Mouse (Mus musculus): ENCODE data around the gene Gm43064. TPM values are rescaled to one million over a fixed set of nuclear protein-coding genes. Genes with fewer than 3 reads are reported as not detected.

Gene Gm43064
- polyA plus RNA-seq, 1 experiment from 2014 or later = not detected

DNA sequence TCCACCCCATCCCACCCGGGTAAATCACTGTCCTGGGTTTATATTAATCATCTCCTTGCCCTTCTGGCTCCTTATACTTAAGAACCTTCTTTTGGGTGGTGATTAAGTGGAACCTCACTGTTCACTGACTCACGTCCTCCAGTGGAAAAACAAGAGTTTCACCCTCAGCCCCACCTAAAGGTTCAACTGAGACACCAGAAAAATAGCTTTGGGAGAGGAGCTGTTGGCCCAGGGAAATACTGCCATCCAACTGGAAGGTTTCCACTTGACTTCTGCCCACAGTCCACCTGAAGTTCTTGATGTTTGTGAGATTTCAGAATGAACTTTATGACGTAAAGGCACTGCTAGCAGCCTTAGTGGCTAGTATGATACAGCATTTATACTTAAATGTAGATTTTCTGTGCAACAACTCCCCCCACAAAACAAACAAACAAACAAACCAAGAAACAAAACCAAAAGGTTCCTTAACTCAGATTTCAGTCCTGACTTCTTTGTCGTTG lies 53.4 kb downstream of the Gm43064 start:
- Histone ChIP-seq H3K9ac (no peak overlapping the region), H3K9me3 (no peaks in the 10 kb centered on the region), H3K4me3 (replicated peaks) (no peak overlapping the region), H3K36me3 (replicated peaks) (no peaks in the 10 kb centered on the region), H3K27me3 (no peaks in the 10 kb centered on the region), H3K4me1 (0 out of 2 replicates have a peak, but pooled peaks cover 4% of the 10 kb centered on the region), H3K27ac (no peak overlapping the region), H3K4me2 (no peak overlapping the region)
- ATAC-seq (ENCODE audit: low FRiP score) = no peak
- WGBS = 85% methylated on average over 4 of the region's 4 CpGs

DNA sequence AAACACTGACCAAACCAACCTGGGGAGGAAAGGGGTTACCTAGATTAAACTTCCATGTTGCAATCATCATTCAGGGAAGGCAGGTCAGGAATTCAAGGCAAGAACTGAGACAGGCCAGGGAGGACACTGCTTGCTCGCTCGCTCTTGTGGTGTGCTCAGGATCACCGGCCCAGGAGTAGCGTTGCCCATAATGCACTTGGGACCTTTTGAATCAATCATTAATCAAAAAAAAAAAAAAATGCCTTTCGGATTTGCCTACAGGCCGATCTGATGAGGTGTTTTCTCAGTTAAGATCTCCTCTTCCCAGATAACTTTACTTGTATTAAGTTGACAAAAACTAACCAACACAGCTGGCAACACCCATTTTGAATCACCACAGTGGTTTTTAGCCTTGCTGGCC lies 54.8 kb downstream of the Gm43064 start:
- Histone ChIP-seq H3K4me1 (0 out of 2 replicates have a peak, but pooled peaks cover 4% of the 10 kb centered on the region), H3K9ac (no peak overlapping the region), H3K27me3 (no peaks in the 10 kb centered on the region), H3K4me3 (replicated peaks) (no peak overlapping the region), H3K4me2 (no peak overlapping the region), H3K27ac (no peak overlapping the region), H3K36me3 (replicated peaks) (no peaks in the 10 kb centered on the region), H3K9me3 (no peaks in the 10 kb centered on the region)
- 92% methylated on average over 6 of the region's 6 CpGs for WGBS
- ATAC-seq (ENCODE audit: low FRiP score) = no peak

DNA sequence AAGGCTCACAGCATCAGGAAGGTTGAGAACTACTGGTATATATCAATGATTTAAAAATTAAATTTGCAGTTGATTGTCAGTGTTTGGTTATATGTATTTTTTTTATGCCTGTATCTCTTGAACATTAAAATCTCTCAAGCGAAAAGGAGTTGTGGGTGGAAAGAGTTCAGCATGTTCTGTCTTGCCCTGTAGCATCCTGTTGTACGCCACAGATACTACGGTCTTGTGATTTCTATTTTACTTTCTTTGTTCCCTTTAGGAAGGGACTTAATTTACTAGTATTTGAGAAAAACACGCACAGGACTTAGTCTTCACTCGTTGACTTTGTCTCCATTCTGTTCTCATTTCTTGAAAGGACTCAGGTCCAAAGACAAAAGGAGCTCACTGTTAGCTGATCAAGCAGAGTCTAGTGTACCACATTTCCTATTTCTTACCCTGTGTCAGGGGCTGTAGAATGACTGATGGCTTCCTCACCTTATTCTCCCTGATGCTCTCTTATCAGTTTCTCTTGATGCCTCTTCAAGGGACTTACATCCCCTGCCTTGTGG lies 58.1 kb downstream of the Gm43064 start:
- H3K4me2 ChIP-seq = no peak overlapping the region
- no peaks in the 10 kb centered on the region for H3K27me3 ChIP-seq
- H3K4me3 ChIP-seq (replicated peaks) = no peak overlapping the region
- H3K9ac ChIP-seq = no peak overlapping the region
- no peaks in the 10 kb centered on the region for H3K9me3 ChIP-seq
- ATAC-seq (ENCODE audit: low FRiP score) = no peak
- H3K36me3 ChIP-seq (replicated peaks) = no peaks in the 10 kb centered on the region
- no peak overlapping the region for H3K27ac ChIP-seq
- WGBS = 87% methylated on average over 5 of the region's 5 CpGs
- no peaks in the 10 kb centered on the region for H3K4me1 ChIP-seq

DNA sequence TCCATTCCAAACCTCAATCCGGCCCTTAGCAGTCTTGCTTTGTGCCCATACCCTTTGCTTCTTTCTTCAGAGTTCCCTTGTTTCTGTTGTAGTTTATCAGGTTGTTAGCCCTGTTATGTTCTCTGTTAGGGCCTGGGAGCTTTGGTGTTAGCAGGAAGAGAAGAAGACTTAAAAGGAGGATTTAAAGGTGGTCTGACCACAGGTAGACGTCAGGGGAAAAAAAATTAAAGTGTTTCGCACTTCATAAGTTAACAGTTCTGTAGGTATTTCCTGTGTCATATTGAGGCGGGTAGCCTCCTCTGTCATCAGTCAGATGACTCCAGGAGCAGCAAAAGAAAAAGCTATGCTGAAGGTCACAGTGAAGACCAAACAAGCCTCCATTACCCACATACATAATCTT lies 58.6 kb downstream of the Gm43064 start:
- no peak overlapping the region for H3K9ac ChIP-seq
- no peak overlapping the region for H3K4me3 ChIP-seq (replicated peaks)
- no peak overlapping the region for H3K4me2 ChIP-seq
- no peak for ATAC-seq (ENCODE audit: low FRiP score)
- WGBS = 82% methylated on average over 4 of the region's 4 CpGs
- no peak overlapping the region for H3K27ac ChIP-seq
- no peaks in the 10 kb centered on the region for H3K4me1 ChIP-seq
- no peaks in the 10 kb centered on the region for H3K27me3 ChIP-seq
- no peaks in the 10 kb centered on the region for H3K36me3 ChIP-seq (replicated peaks)
- no peaks in the 10 kb centered on the region for H3K9me3 ChIP-seq

DNA sequence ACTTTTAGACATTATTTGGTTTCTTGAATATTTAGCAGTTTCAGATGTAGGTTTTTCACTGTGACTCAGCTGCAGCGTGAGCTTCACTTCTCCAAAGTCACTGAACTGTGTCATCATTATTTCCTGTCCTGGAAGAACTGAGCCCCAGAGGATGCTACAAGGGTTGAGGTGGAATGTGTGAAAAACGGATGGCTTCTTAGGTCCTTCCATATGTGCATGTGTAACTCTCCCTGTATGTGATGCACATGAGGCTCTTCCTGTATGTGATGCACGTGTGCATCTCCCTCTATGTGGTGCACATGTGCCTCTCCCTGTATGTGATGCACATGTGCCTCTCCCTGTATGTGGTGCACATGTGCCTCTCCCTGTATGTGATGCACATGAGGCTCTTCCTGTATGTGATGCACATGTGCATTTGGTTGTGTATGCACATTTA lies 63.3 kb downstream of the Gm43064 start:
- Histone ChIP-seq H3K9me3 (no peaks in the 10 kb centered on the region), H3K4me3 (replicated peaks) (no peak overlapping the region), H3K36me3 (replicated peaks) (no peaks in the 10 kb centered on the region), H3K9ac (no peak overlapping the region), H3K4me1 (no peaks in the 10 kb centered on the region), H3K4me2 (no peak overlapping the region), H3K27me3 (no peaks in the 10 kb centered on the region), H3K27ac (no peak overlapping the region)
- 82% methylated on average over 3 of the region's 3 CpGs for WGBS
- ATAC-seq (ENCODE audit: low FRiP score) = no peak

DNA sequence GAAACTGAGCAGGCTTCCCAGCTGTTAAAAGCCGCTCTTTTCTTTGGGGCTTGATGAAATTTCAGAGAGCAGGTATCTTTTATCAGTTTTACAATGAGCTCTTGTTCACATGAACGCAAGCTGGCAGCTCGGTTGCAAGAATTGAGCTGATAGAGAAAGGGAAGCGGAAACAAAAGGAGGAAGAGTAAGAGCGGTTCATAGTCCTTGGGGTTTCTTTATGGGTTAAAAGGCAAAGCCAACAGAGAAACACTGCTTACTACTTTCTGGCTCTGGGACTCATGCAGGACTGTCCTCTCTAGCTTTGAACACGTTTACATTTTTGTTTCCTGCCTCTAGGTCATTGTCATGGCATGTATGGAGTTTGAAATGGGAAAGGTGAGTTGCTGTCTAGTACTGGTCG lies 65.0 kb downstream of the Gm43064 start:
- H3K4me2 ChIP-seq = no peak overlapping the region
- H3K27me3 ChIP-seq = no peaks in the 10 kb centered on the region
- ATAC-seq (ENCODE audit: low FRiP score) = no peak
- H3K9me3 ChIP-seq = no peaks in the 10 kb centered on the region
- no peaks in the 10 kb centered on the region for H3K4me1 ChIP-seq
- no peak overlapping the region for H3K27ac ChIP-seq
- H3K36me3 ChIP-seq (replicated peaks) = no peaks in the 10 kb centered on the region
- 75% methylated on average over 7 of the region's 7 CpGs for WGBS
- no peak overlapping the region for H3K9ac ChIP-seq
- H3K4me3 ChIP-seq (replicated peaks) = no peak overlapping the region

DNA sequence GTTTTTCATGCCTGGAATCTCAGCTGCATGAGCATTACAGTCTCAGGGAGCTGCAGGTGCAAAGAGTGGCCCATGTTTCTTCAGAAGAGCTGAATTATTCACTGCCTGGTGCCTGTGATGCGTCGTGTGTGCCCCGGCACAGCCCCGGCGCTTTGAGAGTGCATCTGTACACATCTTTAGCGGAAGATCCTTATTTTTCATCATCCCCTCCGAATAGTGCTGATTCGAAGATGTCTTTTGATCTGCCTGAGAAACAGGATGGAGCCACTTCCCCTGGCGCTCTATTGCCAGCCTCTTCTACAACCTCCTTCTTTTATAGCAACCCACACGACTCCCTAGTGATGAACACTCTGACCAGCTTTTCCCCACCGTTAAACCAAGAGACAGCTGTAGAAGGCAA lies 76.6 kb downstream of the Gm43064 start:
- no peak overlapping the region for H3K4me2 ChIP-seq
- 86% methylated on average over 11 of the region's 11 CpGs for WGBS
- H3K4me1 ChIP-seq = no peaks in the 10 kb centered on the region
- ATAC-seq (ENCODE audit: low FRiP score) = no peak
- H3K27ac ChIP-seq = no peak overlapping the region
- H3K9me3 ChIP-seq = no peaks in the 10 kb centered on the region
- no peaks in the 10 kb centered on the region for H3K27me3 ChIP-seq
- no peak overlapping the region for H3K4me3 ChIP-seq (replicated peaks)
- H3K36me3 ChIP-seq (replicated peaks) = no peaks in the 10 kb centered on the region
- no peak overlapping the region for H3K9ac ChIP-seq

DNA sequence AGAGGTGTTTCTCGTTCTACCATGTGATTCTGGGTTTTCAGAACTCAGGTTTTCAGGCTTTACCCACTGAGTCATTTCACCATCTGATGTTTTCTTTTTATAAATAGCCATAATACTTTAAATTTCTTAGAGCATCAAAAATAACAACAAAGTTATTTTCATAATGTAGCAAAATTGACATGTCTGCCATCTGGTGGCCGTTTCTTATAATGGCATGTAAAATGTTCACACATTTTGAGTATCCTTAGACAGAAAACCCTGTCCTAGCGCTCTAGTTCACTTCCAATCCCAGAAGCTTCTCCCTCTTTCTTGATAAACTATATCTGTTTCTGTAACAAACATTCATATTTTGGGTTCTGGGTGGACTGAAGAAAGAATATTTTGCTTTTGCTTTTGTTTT lies 78.2 kb downstream of the Gm43064 start:
- WGBS = 28% methylated on average over 3 of the region's 3 CpGs
- ATAC-seq (ENCODE audit: low FRiP score) = no peak
- no peak overlapping the region for H3K4me3 ChIP-seq (replicated peaks)

More for the DNA sequence above, 78.2 kb downstream of the Gm43064 start:
- H3K27me3 ChIP-seq = no peaks in the 10 kb centered on the region
- H3K4me2 ChIP-seq = no peak overlapping the region
- no peak overlapping the region for H3K9ac ChIP-seq
- H3K9me3 ChIP-seq = no peaks in the 10 kb centered on the region
- no peaks in the 10 kb centered on the region for H3K4me1 ChIP-seq
- H3K27ac ChIP-seq = no peak overlapping the region
- H3K36me3 ChIP-seq (replicated peaks) = no peaks in the 10 kb centered on the region

Other genes starting within 250 kb of the Gm43064 start
- gene Syt6, start 234.3 kb upstream of the Gm43064 start, polyA plus RNA-seq (2016; fragmentation: Nextera tagmentation; extraction: Ambion mirVana) = 4.8 and 5.1 TPM in 2 replicates
- gene Atg4a-ps, start 163.5 kb upstream of the Gm43064 start, polyA plus RNA-seq (2016; fragmentation: Nextera tagmentation; extraction: Ambion mirVana) = 0.17 TPM in 1 of 2 replicates, not detected in the other
- gene Olfml3, start 71.6 kb upstream of the Gm43064 start, polyA plus RNA-seq (2016; fragmentation: Nextera tagmentation; extraction: Ambion mirVana) = 5.3 and 7.2 TPM in 2 replicates
- not detected in 2 replicates for gene Gm10964, start 70.2 kb upstream of the Gm43064 start, polyA plus RNA-seq (2016; fragmentation: Nextera tagmentation; extraction: Ambion mirVana)
- 18.2 and 18.5 TPM in 2 replicates for gene Hipk1, start 18.0 kb upstream of the Gm43064 start, polyA plus RNA-seq (2016; fragmentation: Nextera tagmentation; extraction: Ambion mirVana)
- 29.7 and 32.4 TPM in 2 replicates for gene Dclre1b, start 129 bp upstream of the Gm43064 start, polyA plus RNA-seq (2016; fragmentation: Nextera tagmentation; extraction: Ambion mirVana)
- 23.7 and 23.9 TPM in 2 replicates for gene Ap4b1, start 53 bp upstream of the Gm43064 start, polyA plus RNA-seq (2016; fragmentation: Nextera tagmentation; extraction: Ambion mirVana)
- gene Bcl2l15, start 23.0 kb downstream of the Gm43064 start, polyA plus RNA-seq (2016; fragmentation: Nextera tagmentation; extraction: Ambion mirVana) = 0.28 and 0.42 TPM in 2 replicates
- gene Ptpn22, start 50.2 kb downstream of the Gm43064 start, polyA plus RNA-seq (2016; fragmentation: Nextera tagmentation; extraction: Ambion mirVana) = 0.29 and 0.31 TPM in 2 replicates
- gene Rsbn1, start 104.5 kb downstream of the Gm43064 start, polyA plus RNA-seq (2016; fragmentation: Nextera tagmentation; extraction: Ambion mirVana) = 23.2 and 25.2 TPM in 2 replicates
- 49.9 and 52.9 TPM in 2 replicates for gene Phtf1, start 158.5 kb downstream of the Gm43064 start, polyA plus RNA-seq (2016; fragmentation: Nextera tagmentation; extraction: Ambion mirVana)

All from forebrain, embryonic 12.5 days (tissue).